Mouse (Mus musculus) heart, embryonic 14.5 days (tissue): ENCODE results near the gene Ccdc71. TPM values are rescaled to one million over a fixed set of nuclear protein-coding genes. Genes with fewer than 3 reads are reported as not detected.

Source experiments
- ATAC-seq: fragments of 200-750 bp; cut with Nextera tagmentation; 2 replicates; pipeline ENCODE4 v1.8.0; 2017; ENCODE audit warnings: low read depth, moderate TSS enrichment; ENCODE audit not compliant: insufficient number of reproducible peaks, insufficient read depth, low FRiP score
- H3K27ac ChIP-seq, 2 experiments: fragments of 200-500 bp in 1 of 2; fragments of 300-500 bp in 1 of 2; sonication (generic) in 1 of 2; replicated peaks in 1 of 2; 2 replicates each; pipeline ENCODE4 v1.5.1; 2012 to 2014; ENCODE audit warnings: low read depth in 2 of 2, low read length in 2 of 2, control low read depth in 1 of 2, mild to moderate bottlenecking in 1 of 2, mixed read lengths in 1 of 2; ENCODE audit not compliant: control insufficient read depth in 1 of 2, insufficient read depth in 1 of 2
- H3K27me3 ChIP-seq: fragments of 300-500 bp; sonication (generic); 2 replicates; pipeline ENCODE4 v1.6.1; 2014; ENCODE audit warnings: mild to moderate bottlenecking, low read length, control low read depth; ENCODE audit not compliant: control insufficient read depth, insufficient read depth
- H3K36me3 ChIP-seq: fragments of 300-500 bp; sonication (generic); 2 replicates; pipeline ENCODE4 v1.6.1; 2014; ENCODE audit warnings: mild to moderate bottlenecking, control low read depth, low read length, mixed read lengths; ENCODE audit not compliant: control insufficient read depth, insufficient read depth
- H3K4me1 ChIP-seq, 2 experiments: fragments of 200-500 bp in 1 of 2; fragments of 300-500 bp in 1 of 2; sonication (generic) in 1 of 2; 2 replicates each; pipeline ENCODE4 v1.6.1; 2012 to 2014; ENCODE audit warnings: low read length in 2 of 2, control low read depth in 1 of 2, mixed read lengths in 1 of 2; ENCODE audit not compliant: control insufficient read depth in 2 of 2, insufficient read depth in 2 of 2
- H3K4me2 ChIP-seq: fragments of 300-500 bp; sonication (generic); 2 replicates; pipeline ENCODE4 v1.6.1; 2014; ENCODE audit warnings: mild to moderate bottlenecking, low read length
- H3K4me3 ChIP-seq, 2 experiments: fragments of 200-500 bp in 1 of 2; fragments of 300-500 bp in 1 of 2; sonication (generic) in 1 of 2; 2 replicates each; pipeline ENCODE4 v1.5.1; 2012 to 2014; ENCODE audit warnings: low read length in 2 of 2, mild to moderate bottlenecking in 2 of 2, control low read depth in 1 of 2, low read depth in 1 of 2, moderate library complexity in 1 of 2; ENCODE audit not compliant: control insufficient read depth in 1 of 2, insufficient read depth in 1 of 2
- H3K9ac ChIP-seq: fragments of 300-500 bp; sonication (generic); 2 replicates; pipeline ENCODE4 v1.6.1; 2014; ENCODE audit warnings: mild to moderate bottlenecking, low read length
- H3K9me3 ChIP-seq: fragments of 300-500 bp; sonication (generic); 2 replicates; pipeline ENCODE4 v1.6.1; 2016; ENCODE audit warnings: low read length, control low read depth; ENCODE audit not compliant: control insufficient read depth
- WGBS: fragments of 180-500 bp; shearing (Covaris S2); extraction: QIAGEN DNeasy Blood & Tissue Kit; methylation state at CpG from one replicate; pipeline ENCODE4 v1.1.7; 2014; 5-methylcytosine and 5-hydroxymethylcytosine counted together
- polyA plus RNA-seq: library from polyadenylated mRNA; unstranded; fragments of >200 nt; fragmentation: Nextera tagmentation; extraction: Ambion mirVana; gene quantifications from 2 replicates; pipeline ENCODE4 v1.2.1, GENCODE M21; 2014

Ccdc71 gene
- polyA plus RNA-seq, 1 experiment from 2014 or later, result 31.0 TPM

DNA sequence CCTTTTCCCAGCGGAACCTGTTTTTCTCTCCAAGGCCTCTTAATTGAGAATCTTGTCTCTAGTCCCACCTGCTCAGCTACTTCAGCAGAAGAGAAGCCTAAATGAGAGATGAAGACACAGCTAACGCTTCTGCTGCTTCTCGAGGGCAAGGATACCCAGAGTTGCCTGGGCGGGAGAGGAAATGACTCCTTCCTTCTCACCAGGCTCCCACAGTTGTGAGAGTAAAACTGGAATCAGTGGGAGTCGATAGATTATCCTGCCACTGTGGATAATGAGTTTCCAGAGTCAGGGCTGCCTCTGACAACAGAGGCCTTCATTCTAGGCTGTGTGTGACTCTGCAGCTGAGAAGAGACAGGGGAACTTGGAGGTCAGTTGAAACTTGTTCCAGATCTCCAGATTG lies 19.8 kb upstream of the Ccdc71 start:
- Histone ChIP-seq H3K9me3 (no peaks in the 10 kb centered on the region), H3K36me3 (no peaks in the 10 kb centered on the region), H3K9ac (no peak overlapping the region), H3K27me3 (no peaks in the 10 kb centered on the region), H3K4me1 (peaks cover 6 to 24% of the 10 kb centered on the region in 2 experiments), H3K4me2 (no peak overlapping the region), H3K27ac (peak overlapping the region in 1 of 2 experiments; percentile 17; a peak in 3 of 4 replicates), H3K4me3 (no peak overlapping the region)
- ATAC-seq, result no peak
- WGBS, result 64% methylated on average over 5 of the region's 5 CpGs

DNA sequence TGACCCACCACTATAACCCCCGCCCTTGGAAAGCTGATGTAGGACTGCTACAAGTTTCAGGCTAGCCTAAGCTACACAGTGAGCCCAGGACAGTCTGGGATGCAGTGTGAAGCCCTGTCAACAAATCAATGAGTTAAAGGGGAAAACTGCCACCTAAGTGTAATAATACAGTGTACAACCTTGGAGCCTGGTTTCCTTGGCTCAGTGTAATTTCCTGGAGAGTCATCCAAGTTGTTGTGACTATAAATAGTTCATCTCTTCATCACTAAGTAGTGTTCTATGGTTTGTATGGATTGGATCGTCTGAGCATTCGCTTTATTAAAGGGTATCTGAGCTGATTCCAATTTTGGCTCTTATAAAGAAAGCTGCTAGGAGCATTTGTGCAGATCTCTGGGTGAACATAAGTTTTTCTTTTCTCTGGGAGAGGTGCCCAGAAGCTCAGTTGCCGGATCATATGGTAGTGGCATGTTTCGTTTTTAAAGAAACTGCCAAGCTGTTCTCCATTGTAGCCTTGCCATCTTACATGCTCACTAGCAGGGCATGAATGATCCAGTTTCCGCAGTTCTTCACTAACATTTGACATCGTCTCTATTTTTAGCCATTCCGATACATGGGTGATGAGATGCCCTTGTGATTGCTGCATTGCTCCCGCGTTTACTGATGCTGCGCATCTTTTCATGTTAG lies 18.9 kb upstream of the Ccdc71 start:
- H3K4me1 ChIP-seq, result peaks cover 6 to 28% of the 10 kb centered on the region in 2 experiments
- ATAC-seq, result peak; percentile 13; the same call in 1 of the 2 replicates
- WGBS, result 43% methylated on average over 11 of the region's 11 CpGs
- H3K4me2 ChIP-seq, result peak overlapping the region; percentile 19; the same call in 1 of the 2 replicates
- peak overlapping the region; percentile 14; the same call in 1 of the 2 replicates for H3K9ac ChIP-seq
- peak overlapping the region; percentile 31 to 33; a peak in 3 of 4 replicates for H3K27ac ChIP-seq
- H3K9me3 ChIP-seq, result no peaks in the 10 kb centered on the region
- H3K27me3 ChIP-seq, result no peaks in the 10 kb centered on the region
- H3K4me3 ChIP-seq, result no peak overlapping the region
- no peaks in the 10 kb centered on the region for H3K36me3 ChIP-seq

DNA sequence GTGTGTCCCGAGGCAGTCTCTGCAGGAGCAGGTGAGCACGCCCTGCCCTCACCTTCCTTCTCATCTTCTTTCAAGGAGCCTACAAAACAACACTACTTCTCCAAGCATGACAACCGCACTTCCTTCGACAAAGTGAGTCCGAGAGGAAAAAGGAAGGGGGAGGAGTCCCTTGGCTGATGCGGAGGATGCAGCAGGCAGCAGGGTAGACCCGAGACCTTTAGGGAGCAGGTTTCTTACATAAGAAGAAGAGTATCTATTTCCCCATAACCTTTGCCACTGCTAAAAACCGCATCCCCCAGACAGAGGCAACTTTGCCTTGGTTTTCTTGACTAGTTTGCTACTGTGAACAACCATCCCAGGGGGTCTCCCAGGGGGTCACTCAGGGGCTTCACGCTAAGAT lies 15.2 kb upstream of the Ccdc71 start:
- H3K27me3 ChIP-seq, result no peaks in the 10 kb centered on the region
- no peak overlapping the region for H3K9ac ChIP-seq
- H3K4me1 ChIP-seq, result peaks cover 20 to 44% of the 10 kb centered on the region in 2 experiments
- no peak for ATAC-seq
- H3K4me3 ChIP-seq, result no peak overlapping the region
- peaks cover 26% of the 10 kb centered on the region for H3K36me3 ChIP-seq
- no peak overlapping the region for H3K4me2 ChIP-seq
- H3K27ac ChIP-seq, result no peak overlapping the region
- H3K9me3 ChIP-seq, result no peaks in the 10 kb centered on the region
- WGBS, result 67% methylated on average over 9 of the region's 9 CpGs

DNA sequence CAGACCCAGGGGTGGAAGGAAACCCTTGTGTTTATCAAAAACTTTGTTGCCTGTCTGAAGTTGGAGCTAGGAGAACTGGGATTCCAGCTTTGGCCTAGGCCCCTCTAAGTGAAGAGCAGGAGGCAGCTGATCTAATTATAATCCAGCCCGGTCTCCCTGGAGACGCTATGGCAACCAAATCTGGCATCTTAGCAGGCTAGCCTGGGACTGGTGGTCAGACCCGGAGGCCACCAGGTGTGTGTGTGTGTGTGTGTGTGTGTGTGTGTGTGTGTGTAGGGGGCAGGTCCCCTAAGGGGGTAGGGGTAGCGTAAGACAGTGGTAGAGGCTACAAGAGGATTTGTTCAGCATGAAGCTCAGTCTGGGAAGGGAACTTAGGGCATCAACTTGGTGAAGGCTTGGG lies 10.5 kb upstream of the Ccdc71 start:
- ATAC-seq, result peak; percentile 34
- H3K4me1 ChIP-seq, result peaks cover 26 to 43% of the 10 kb centered on the region in 2 experiments
- 27% methylated on average over 4 of the region's 4 CpGs for WGBS
- peak overlapping the region; percentile 83 to 94 for H3K27ac ChIP-seq
- peak overlapping the region; percentile 85 for H3K4me2 ChIP-seq
- H3K4me3 ChIP-seq, result peak overlapping the region; percentile 8 to 12; a peak in 3 of 4 replicates
- no peaks in the 10 kb centered on the region for H3K27me3 ChIP-seq
- H3K9me3 ChIP-seq, result no peaks in the 10 kb centered on the region
- H3K36me3 ChIP-seq, result peaks cover 26% of the 10 kb centered on the region
- peak overlapping the region; percentile 71 for H3K9ac ChIP-seq

DNA sequence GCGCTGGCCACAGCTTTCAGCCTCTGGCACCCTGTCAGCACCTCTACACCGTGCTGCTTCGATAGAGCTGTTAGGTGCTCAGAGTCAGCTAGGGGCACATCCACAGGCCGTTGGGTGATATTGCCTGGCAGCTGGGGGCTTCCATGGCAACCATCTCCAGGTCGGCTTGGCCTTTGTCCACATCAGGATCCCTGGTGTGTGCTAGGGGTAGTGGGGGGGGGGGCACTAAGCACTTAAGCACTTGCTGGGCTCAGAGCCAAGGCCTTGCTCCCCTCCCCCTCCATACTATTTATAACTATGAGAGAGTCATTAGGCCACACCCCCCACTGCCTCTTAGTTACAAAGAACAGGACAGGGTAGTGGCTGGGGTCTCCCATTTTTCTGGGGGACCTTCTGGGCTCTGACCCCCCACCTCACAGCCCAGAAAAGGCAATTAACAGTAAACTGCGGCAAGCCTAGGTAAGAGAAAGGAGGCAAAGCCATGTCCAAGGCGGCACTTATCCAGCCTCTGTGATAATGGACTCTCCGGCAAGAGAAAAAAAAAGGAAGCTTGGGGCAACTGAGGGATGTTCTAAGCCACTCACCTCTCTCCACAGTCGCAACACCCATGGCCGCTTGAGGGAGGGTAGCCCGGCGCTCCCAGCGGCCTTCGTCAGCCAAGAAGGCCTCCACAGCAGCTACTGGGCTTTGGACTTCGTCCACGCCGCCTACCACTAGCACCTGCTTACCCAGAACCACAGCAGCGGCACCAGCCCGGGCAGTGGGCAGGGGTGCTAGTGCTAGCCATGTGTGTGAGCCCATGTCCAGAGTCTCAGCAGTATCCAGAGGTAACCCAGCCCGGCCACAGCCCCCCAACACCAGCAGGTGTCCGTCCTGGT lies 9.8 kb upstream of the Ccdc71 start:
- H3K27me3 ChIP-seq, result no peaks in the 10 kb centered on the region
- peak overlapping the region; percentile 85 for H3K4me2 ChIP-seq
- H3K4me1 ChIP-seq, result peaks cover 24 to 43% of the 10 kb centered on the region in 2 experiments
- peak overlapping the region; percentile 65 to 82 for H3K4me3 ChIP-seq
- no peaks in the 10 kb centered on the region for H3K9me3 ChIP-seq
- ATAC-seq, result peak; percentile 73
- 32% methylated on average over 21 of the region's 21 CpGs for WGBS
- H3K36me3 ChIP-seq, result peaks cover 26% of the 10 kb centered on the region
- peak overlapping the region; percentile 83 for H3K9ac ChIP-seq
- H3K27ac ChIP-seq, result peak overlapping the region; percentile 93 to 96

DNA sequence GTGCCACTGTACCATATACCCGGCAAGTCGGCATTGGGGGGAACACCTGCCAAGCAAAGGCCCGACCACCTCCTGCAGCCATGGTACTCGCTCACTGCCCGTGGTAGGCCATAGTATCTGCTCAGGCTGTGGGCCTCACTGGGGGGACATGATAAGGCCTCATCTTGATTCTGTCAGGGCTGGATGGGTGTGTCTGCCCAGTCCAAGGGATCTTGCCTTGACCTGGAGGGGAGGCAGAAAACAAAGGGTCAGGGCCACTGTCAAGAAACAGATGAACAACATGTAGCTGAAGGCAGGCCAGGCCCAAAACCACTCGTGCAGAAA lies 9.2 kb upstream of the Ccdc71 start:
- 44% methylated on average over 6 of the region's 6 CpGs for WGBS
- H3K9me3 ChIP-seq, result no peaks in the 10 kb centered on the region
- H3K27me3 ChIP-seq, result no peaks in the 10 kb centered on the region
- peak overlapping the region; percentile 65 to 82 for H3K4me3 ChIP-seq
- H3K4me1 ChIP-seq, result peaks cover 24 to 38% of the 10 kb centered on the region in 2 experiments
- H3K9ac ChIP-seq, result peak overlapping the region; percentile 83
- H3K27ac ChIP-seq, result peak overlapping the region; percentile 93 to 96
- H3K4me2 ChIP-seq, result peak overlapping the region; percentile 85
- ATAC-seq, result no peak
- peaks cover 26% of the 10 kb centered on the region for H3K36me3 ChIP-seq

DNA sequence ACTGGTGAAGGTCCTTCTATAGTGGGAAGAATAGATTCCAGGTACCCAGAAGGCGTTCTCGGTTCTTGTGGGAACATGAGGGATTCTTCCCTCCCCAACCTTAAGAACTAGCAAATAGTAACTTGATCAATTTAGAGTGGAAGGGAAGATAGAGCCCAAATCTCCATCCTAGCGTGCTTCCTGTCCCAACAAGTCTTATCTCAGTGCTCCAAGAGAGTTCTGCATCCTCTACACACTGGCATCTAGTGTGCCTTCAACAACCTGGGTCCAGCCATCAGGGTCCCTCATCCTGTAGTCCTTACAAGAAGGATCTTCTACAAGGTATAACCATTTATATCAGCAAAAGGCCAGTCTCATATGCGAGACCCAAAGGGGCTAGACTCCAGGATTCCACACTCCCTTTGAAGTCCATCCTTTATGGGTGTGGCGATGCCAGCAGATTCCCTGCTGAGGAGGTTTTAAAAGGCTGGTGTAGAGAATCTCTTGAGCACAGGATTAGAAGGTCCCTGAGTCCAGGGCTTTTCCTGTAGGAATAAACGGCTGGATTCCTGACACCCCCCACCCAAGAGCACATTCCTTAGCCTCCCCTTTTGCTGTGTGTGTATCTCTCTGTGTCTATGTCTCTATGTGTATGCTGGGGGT lies 8.7 kb upstream of the Ccdc71 start:
- Histone ChIP-seq H3K9me3 (no peaks in the 10 kb centered on the region), H3K4me1 (peaks cover 24 to 38% of the 10 kb centered on the region in 2 experiments), H3K36me3 (peaks cover 26% of the 10 kb centered on the region), H3K9ac (peak overlapping the region; percentile 83), H3K27ac (peak overlapping the region; percentile 93 to 96), H3K4me3 (peak overlapping the region; percentile 65 to 82), H3K27me3 (no peaks in the 10 kb centered on the region), H3K4me2 (peak overlapping the region; percentile 85)
- 36% methylated on average over 6 of the region's 6 CpGs for WGBS
- ATAC-seq, result no peak
